Mouse (Mus musculus): ENCODE results near the gene Olfr1404.

DNA sequence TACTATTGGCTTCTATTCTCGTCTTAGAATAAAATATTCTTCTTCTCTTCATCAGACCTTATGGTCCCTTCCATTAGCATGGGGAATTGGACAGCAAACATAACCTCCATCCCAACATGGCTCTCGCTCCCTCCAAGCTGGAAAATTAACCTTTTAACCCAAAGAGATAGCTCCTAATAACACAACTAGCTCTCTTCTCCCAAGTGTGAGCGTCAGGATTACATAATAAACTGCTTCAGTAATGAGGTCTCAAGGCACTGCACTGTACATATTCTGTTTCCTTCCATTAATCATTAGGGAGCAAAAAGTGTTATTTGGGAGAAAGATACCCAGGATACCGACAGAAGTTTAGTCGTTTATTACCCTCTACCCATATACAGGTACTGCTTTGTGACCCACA lies at the start of gene Olfr1404:
- TF ChIP-seq CTCF (conservative IDR thresholded peaks at IDR 0.05 in 1 of 2, IDR thresholded peaks at IDR 0.05 in 1 of 2; ENCODE audit: low read depth in 2 of 2, low read length in 2 of 2) (no peak), POLR2A (IDR thresholded peaks at IDR 0.05; ENCODE audit: low read depth, low read length) (no peak), KAT2A (IDR thresholded peaks at IDR 0.05; ENCODE audit: insufficient replicate concordance, low read length) (no peak), ZMIZ1 (IDR thresholded peaks at IDR 0.05; ENCODE audit: low read depth, low read length) (no peak), TCF12 (IDR thresholded peaks at IDR 0.05; ENCODE audit: low read depth, low read length) (no peak), E2F4 (IDR thresholded peaks at IDR 0.05; ENCODE audit: insufficient replicate concordance, low read depth, low read length) (no peak), SIN3A (IDR thresholded peaks at IDR 0.05; ENCODE audit: low read length) (no peak), EP300 (IDR thresholded peaks at IDR 0.05; ENCODE audit: low read length) (no peak), ELF1 (IDR thresholded peaks at IDR 0.05; ENCODE audit: low read depth, low read length) (no peak), POLR2AphosphoS2 (IDR thresholded peaks at IDR 0.05; ENCODE audit: low read depth, low read length) (no peak), USF1 (IDR thresholded peaks at IDR 0.05; ENCODE audit: low read depth, low read length) (no peak), MAZ (IDR thresholded peaks at IDR 0.05; ENCODE audit: low read depth, low read length) (no peak), MYC (IDR thresholded peaks at IDR 0.05; ENCODE audit: low read depth, low read length) (no peak), ZKSCAN1 (IDR thresholded peaks at IDR 0.05; ENCODE audit: borderline replicate concordance, low read depth, low read length) (no peak)
